Mouse (Mus musculus): ENCODE measurements around the gene Rilp. TPM values are rescaled to one million over a fixed set of nuclear protein-coding genes. Genes with fewer than 3 reads are reported as not detected.

The Rilp gene
- polyA plus RNA-seq, 1 experiment from 2014 or later: 2.7 TPM

- DNase-seq (ENCODE audit: low spot score) (no peak), ATAC-seq (ENCODE audit: low FRiP score, low TSS enrichment) (peak; percentile 46; the same call in 1 of the 2 replicates)
- 68% methylated on average over 11 of the region's 11 CpGs for WGBS
These were observed 37.3 kb upstream of the Rilp start for GRCm38 (mm10) chr11:75472469-75473081.

GRCm38 (mm10) chr11:75473376-75473775 is 36.5 kb upstream of the Rilp start:
- Histone ChIP-seq H3K27ac (replicated peaks) (no peak overlapping the region), H3K4me2 (replicated peaks; ENCODE audit: low read depth) (no peak overlapping the region), H3K4me3 (ENCODE audit: low read depth, low read length) (no peak overlapping the region), H3K9me3 (ENCODE audit: control insufficient read depth, low read length) (no peaks in the 10 kb centered on the region), H3K36me3 (ENCODE audit: control insufficient read depth, insufficient read depth, low read length) (no peaks in the 10 kb centered on the region), H3K9ac (ENCODE audit: low read length) (no peak overlapping the region), H3K27me3 (ENCODE audit: control insufficient read depth, insufficient read depth, low read length) (no peaks in the 10 kb centered on the region), H3K4me1 (replicated peaks; ENCODE audit: control insufficient read depth, insufficient read depth) (no peaks in the 10 kb centered on the region)
- DNase-seq (ENCODE audit: low spot score): no peak
- no peak for ATAC-seq (ENCODE audit: low FRiP score, low TSS enrichment)
- no peak for TF ChIP-seq CTCF (IDR thresholded peaks at IDR 0.05; ENCODE audit: low read depth)
- no peak for TF ChIP-seq EP300 (optimal IDR thresholded peaks at IDR 0.05)
- 61% methylated on average over 7 of the region's 7 CpGs for WGBS

More at GRCm38 (mm10) chr11:75472469-75473081, 37.3 kb upstream of the Rilp start:
- H3K27me3 ChIP-seq (ENCODE audit: control insufficient read depth, insufficient read depth, low read length): no peaks in the 10 kb centered on the region
- no peaks in the 10 kb centered on the region for H3K36me3 ChIP-seq (ENCODE audit: control insufficient read depth, insufficient read depth, low read length)
- H3K4me1 ChIP-seq (replicated peaks; ENCODE audit: control insufficient read depth, insufficient read depth): no peaks in the 10 kb centered on the region
- TF ChIP-seq EP300 (optimal IDR thresholded peaks at IDR 0.05) (no peak), CTCF (IDR thresholded peaks at IDR 0.05; ENCODE audit: low read depth) (no peak)
- H3K9ac ChIP-seq (ENCODE audit: low read length): no peak overlapping the region
- H3K9me3 ChIP-seq (ENCODE audit: control insufficient read depth, low read length): no peaks in the 10 kb centered on the region
- no peak overlapping the region for H3K27ac ChIP-seq (replicated peaks)
- H3K4me2 ChIP-seq (replicated peaks; ENCODE audit: low read depth): no peak overlapping the region
- no peak overlapping the region for H3K4me3 ChIP-seq (ENCODE audit: low read depth, low read length)

- Histone ChIP-seq H3K4me2 (replicated peaks; ENCODE audit: low read depth) (peak overlapping the region; percentile 85), H3K27me3 (ENCODE audit: control insufficient read depth, insufficient read depth, low read length) (no peaks in the 10 kb centered on the region)
- 22% methylated on average over 3 of the region's 3 CpGs for WGBS
These were observed 23.7 kb upstream of the Rilp start for GRCm38 (mm10) chr11:75486192-75486591.

GRCm38 (mm10) chr11:75486601-75487285 is 23.2 kb upstream of the Rilp start, which contains the start of gene Prpf8:
Gene Prpf8, plus strand, starts transcription at chr11:75486816.
- ATAC-seq (ENCODE audit: low FRiP score, low TSS enrichment): peak; percentile 100
- Histone ChIP-seq H3K4me1 (replicated peaks; ENCODE audit: control insufficient read depth, insufficient read depth) (peaks cover 6% of the 10 kb centered on the region), H3K4me2 (replicated peaks; ENCODE audit: low read depth) (peak within 1 kb of the TSS; percentile 85), H3K36me3 (ENCODE audit: control insufficient read depth, insufficient read depth, low read length) (peaks cover 24% of the 10 kb centered on the region), H3K9me3 (ENCODE audit: control insufficient read depth, low read length) (no peaks in the 10 kb centered on the region), H3K9ac (ENCODE audit: low read length) (peak within 1 kb of the TSS; percentile 98), H3K27me3 (ENCODE audit: control insufficient read depth, insufficient read depth, low read length) (no peaks in the 10 kb centered on the region), H3K27ac (replicated peaks) (peak within 1 kb of the TSS; percentile 84), H3K4me3 (ENCODE audit: low read depth, low read length) (peak within 1 kb of the TSS; percentile 98)
- under 1% methylated on average over 52 of the region's 52 CpGs for WGBS
- peak; percentile 97 for DNase-seq (ENCODE audit: low spot score)
- TF ChIP-seq CTCF (IDR thresholded peaks at IDR 0.05; ENCODE audit: low read depth) (no peak), EP300 (optimal IDR thresholded peaks at IDR 0.05) (no peak)

More at GRCm38 (mm10) chr11:75486192-75486591, 23.7 kb upstream of the Rilp start:
- no peaks in the 10 kb centered on the region for H3K9me3 ChIP-seq (ENCODE audit: control insufficient read depth, low read length)
- peak overlapping the region; percentile 98; the same call in 1 of the 2 replicates for H3K4me3 ChIP-seq (ENCODE audit: low read depth, low read length)
- H3K9ac ChIP-seq (ENCODE audit: low read length): no peak overlapping the region
- H3K27ac ChIP-seq (replicated peaks): no peak overlapping the region
- TF ChIP-seq EP300 (optimal IDR thresholded peaks at IDR 0.05) (no peak), CTCF (IDR thresholded peaks at IDR 0.05; ENCODE audit: low read depth) (no peak)
- peaks cover 6% of the 10 kb centered on the region for H3K4me1 ChIP-seq (replicated peaks; ENCODE audit: control insufficient read depth, insufficient read depth)
- H3K36me3 ChIP-seq (ENCODE audit: control insufficient read depth, insufficient read depth, low read length): peaks cover 18% of the 10 kb centered on the region
- DNase-seq (ENCODE audit: low spot score): no peak
- ATAC-seq (ENCODE audit: low FRiP score, low TSS enrichment): peak; percentile 24

- H3K4me1 ChIP-seq (replicated peaks; ENCODE audit: control insufficient read depth, insufficient read depth): peaks cover 6% of the 10 kb centered on the region
- peak overlapping the region; percentile 84 for H3K27ac ChIP-seq (replicated peaks)
- peak overlapping the region; percentile 98 for H3K9ac ChIP-seq (ENCODE audit: low read length)
- H3K4me2 ChIP-seq (replicated peaks; ENCODE audit: low read depth): peak overlapping the region; percentile 85
- H3K4me3 ChIP-seq (ENCODE audit: low read depth, low read length): peak overlapping the region; percentile 98
- WGBS: 31% methylated on average over 6 of the region's 6 CpGs
- H3K36me3 ChIP-seq (ENCODE audit: control insufficient read depth, insufficient read depth, low read length): peaks cover 31% of the 10 kb centered on the region
- TF ChIP-seq EP300 (optimal IDR thresholded peaks at IDR 0.05): no peak
- TF ChIP-seq CTCF (IDR thresholded peaks at IDR 0.05; ENCODE audit: low read depth): no peak
- no peak for ATAC-seq (ENCODE audit: low FRiP score, low TSS enrichment)
- DNase-seq (ENCODE audit: low spot score): no peak
- no peaks in the 10 kb centered on the region for H3K27me3 ChIP-seq (ENCODE audit: control insufficient read depth, insufficient read depth, low read length)
- H3K9me3 ChIP-seq (ENCODE audit: control insufficient read depth, low read length): no peaks in the 10 kb centered on the region
These were observed 22.4 kb upstream of the Rilp start for GRCm38 (mm10) chr11:75487496-75487895.
